Mouse (Mus musculus): ENCODE results near the gene Tmem56. TPM values are rescaled to one million over a fixed set of nuclear protein-coding genes. Genes with fewer than 3 reads are reported as not detected.
A peak's percentile ranks its signal among the peaks of the same experiment; 100 is the strongest.

Gene Tmem56
- total and polyA plus RNA-seq, 3 experiments = 0.68 to 2.9 (median 0.99) TPM

DNA sequence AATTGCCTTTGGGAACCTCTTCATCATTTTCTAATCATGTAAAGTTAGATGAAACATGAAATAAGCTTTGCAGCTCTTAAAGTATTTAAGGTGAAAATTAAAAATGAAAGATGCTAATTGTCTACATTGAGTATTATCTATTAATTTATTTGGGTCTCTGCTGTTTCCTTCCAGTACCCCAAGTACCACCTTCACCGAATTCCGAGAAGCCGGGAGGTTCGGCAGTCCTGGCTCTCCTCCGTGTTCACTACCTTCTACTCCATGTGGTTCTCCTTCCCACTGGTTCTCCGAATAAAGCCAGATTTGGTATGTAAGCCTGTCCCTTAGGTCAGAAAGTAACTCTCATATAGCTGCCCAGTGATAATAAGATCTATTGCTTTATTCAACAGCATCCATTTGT is 37.0 kb upstream of the Tmem56 start:
- no peak overlapping the region for H3K27ac ChIP-seq
- intact Hi-C loops (cut with DNase I) = no loop called here
- no peak overlapping the region for H3K9ac ChIP-seq (ENCODE audit: low read depth, low read length)
- H3K4me1 ChIP-seq (ENCODE audit: control insufficient read depth, insufficient read depth, low read length) = no peaks in the 10 kb centered on the region
- DNase-seq = no peak
- WGBS = 93% methylated on average over 6 of the region's 6 CpGs
- no peaks in the 10 kb centered on the region for H3K79me2 ChIP-seq (replicated peaks; ENCODE audit: control insufficient read depth, insufficient read depth, low read length)
- no peak overlapping the region for H3K4me3 ChIP-seq
- H3K27me3 ChIP-seq (ENCODE audit: control insufficient read depth, insufficient read depth, low read length) = no peaks in the 10 kb centered on the region
- no peak for TF ChIP-seq CTCF (IDR thresholded peaks at IDR 0.05)
- TF ChIP-seq POLR2A (IDR thresholded peaks at IDR 0.05; ENCODE audit: insufficient read depth, low read depth, low read length) = no peak
- no peak for TF ChIP-seq EP300 (IDR thresholded peaks at IDR 0.05; ENCODE audit: insufficient read depth, low read depth, low read length)
- H3K36me3 ChIP-seq (ENCODE audit: control insufficient read depth, insufficient read depth, low read length) = no peaks in the 10 kb centered on the region

DNA sequence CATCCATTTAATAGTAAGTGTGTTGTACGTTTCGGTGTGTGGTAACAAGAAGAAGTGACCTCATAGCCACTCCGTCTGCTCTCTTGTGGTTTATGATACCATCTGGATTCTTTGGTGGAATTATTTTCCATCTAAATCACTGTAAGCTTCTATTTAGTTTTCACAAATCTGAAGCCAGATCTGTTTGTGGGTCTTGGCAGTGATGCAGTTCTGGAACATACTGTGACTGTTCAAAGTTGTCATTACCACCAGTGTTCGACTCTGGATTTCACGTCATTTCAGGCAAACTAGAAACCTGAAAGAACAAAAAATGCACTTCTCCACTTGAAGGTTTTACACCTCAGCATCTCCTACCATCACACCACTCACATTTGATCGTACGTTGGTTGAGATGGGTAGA is 32.6 kb upstream of the Tmem56 start:
- 94% methylated on average over 7 of the region's 7 CpGs for WGBS
- Histone ChIP-seq H3K79me2 (replicated peaks; ENCODE audit: control insufficient read depth, insufficient read depth, low read length) (no peaks in the 10 kb centered on the region), H3K4me1 (ENCODE audit: control insufficient read depth, insufficient read depth, low read length) (no peaks in the 10 kb centered on the region), H3K27ac (no peak overlapping the region), H3K27me3 (ENCODE audit: control insufficient read depth, insufficient read depth, low read length) (no peaks in the 10 kb centered on the region), H3K4me3 (no peak overlapping the region), H3K36me3 (ENCODE audit: control insufficient read depth, insufficient read depth, low read length) (no peaks in the 10 kb centered on the region), H3K9ac (ENCODE audit: low read depth, low read length) (no peak overlapping the region)
- TF ChIP-seq EP300 (IDR thresholded peaks at IDR 0.05; ENCODE audit: insufficient read depth, low read depth, low read length) (no peak), CTCF (IDR thresholded peaks at IDR 0.05) (no peak), POLR2A (IDR thresholded peaks at IDR 0.05; ENCODE audit: insufficient read depth, low read depth, low read length) (no peak)
- intact Hi-C loops (cut with DNase I) = no loop called here
- no peak for DNase-seq

- intact Hi-C loops (cut with DNase I) = no loop called here
- Histone ChIP-seq H3K27me3 (ENCODE audit: control insufficient read depth, insufficient read depth, low read length) (no peaks in the 10 kb centered on the region), H3K79me2 (replicated peaks; ENCODE audit: control insufficient read depth, insufficient read depth, low read length) (no peaks in the 10 kb centered on the region), H3K9ac (ENCODE audit: low read depth, low read length) (no peak overlapping the region), H3K36me3 (ENCODE audit: control insufficient read depth, insufficient read depth, low read length) (no peaks in the 10 kb centered on the region), H3K4me3 (no peak overlapping the region), H3K4me1 (ENCODE audit: control insufficient read depth, insufficient read depth, low read length) (no peaks in the 10 kb centered on the region), H3K27ac (no peak overlapping the region)
- 83% methylated on average over 6 of the region's 6 CpGs for WGBS
- no peak for DNase-seq
- TF ChIP-seq EP300 (IDR thresholded peaks at IDR 0.05; ENCODE audit: insufficient read depth, low read depth, low read length) (no peak), POLR2A (IDR thresholded peaks at IDR 0.05; ENCODE audit: insufficient read depth, low read depth, low read length) (no peak), CTCF (IDR thresholded peaks at IDR 0.05) (no peak)
Measured at GRCm38 (mm10) chr3:121314149-121314548, 31.3 kb upstream of the Tmem56 start.

DNA sequence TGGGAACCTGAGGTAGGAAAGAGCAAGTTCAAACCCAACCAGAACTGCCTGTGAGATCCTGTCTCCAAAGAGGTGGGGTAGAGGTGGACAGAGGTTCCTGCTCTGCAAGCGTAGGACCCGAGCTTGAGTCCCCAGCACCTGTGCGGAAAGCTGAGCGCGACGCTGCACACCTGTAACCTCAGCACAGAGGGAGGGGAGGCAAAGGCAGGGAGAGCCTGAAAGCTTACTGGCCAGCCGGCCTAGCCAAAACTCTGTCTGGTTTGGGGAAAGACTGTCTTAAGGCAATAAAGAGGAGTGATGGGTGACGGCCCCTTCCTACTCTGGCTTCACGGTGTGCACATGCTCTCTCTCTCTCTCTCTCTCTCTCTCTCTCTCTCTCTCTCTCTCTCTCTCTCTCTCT is 30.1 kb upstream of the Tmem56 start:
- DNase-seq = no peak
- WGBS = 87% methylated on average over 9 of the region's 9 CpGs
- no peaks in the 10 kb centered on the region for H3K4me1 ChIP-seq (ENCODE audit: control insufficient read depth, insufficient read depth, low read length)
- no peak for TF ChIP-seq POLR2A (IDR thresholded peaks at IDR 0.05; ENCODE audit: insufficient read depth, low read depth, low read length)
- no peak for TF ChIP-seq EP300 (IDR thresholded peaks at IDR 0.05; ENCODE audit: insufficient read depth, low read depth, low read length)
- TF ChIP-seq CTCF (IDR thresholded peaks at IDR 0.05) = no peak
- no peaks in the 10 kb centered on the region for H3K36me3 ChIP-seq (ENCODE audit: control insufficient read depth, insufficient read depth, low read length)
- intact Hi-C loops (cut with DNase I) = no loop called here
- H3K27me3 ChIP-seq (ENCODE audit: control insufficient read depth, insufficient read depth, low read length) = no peaks in the 10 kb centered on the region
- no peaks in the 10 kb centered on the region for H3K79me2 ChIP-seq (replicated peaks; ENCODE audit: control insufficient read depth, insufficient read depth, low read length)
- H3K27ac ChIP-seq = no peak overlapping the region
- no peak overlapping the region for H3K4me3 ChIP-seq
- H3K9ac ChIP-seq (ENCODE audit: low read depth, low read length) = no peak overlapping the region

DNA sequence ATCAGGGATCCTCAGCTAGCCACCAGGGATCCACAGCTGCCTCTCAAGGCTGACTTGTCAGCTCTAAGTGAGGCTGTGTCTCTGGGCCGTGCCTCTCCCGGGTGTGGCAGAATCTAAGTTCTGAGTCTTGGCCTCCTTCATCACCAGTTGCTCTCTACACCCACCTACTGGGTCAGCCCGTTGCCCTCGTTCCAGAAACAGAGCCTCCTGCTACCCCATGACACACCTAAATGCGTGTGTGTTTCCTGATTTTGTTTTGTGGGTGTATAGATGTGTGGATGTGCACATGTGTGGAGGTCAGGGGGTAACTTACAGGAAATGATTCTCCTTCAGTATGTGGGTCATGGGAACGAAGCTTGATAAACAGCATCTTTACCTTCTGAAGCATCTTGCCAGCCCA is 29.5 kb upstream of the Tmem56 start:
- Histone ChIP-seq H3K4me1 (ENCODE audit: control insufficient read depth, insufficient read depth, low read length) (0 out of 2 replicates have a peak, but pooled peaks cover 1% of the 10 kb centered on the region), H3K36me3 (ENCODE audit: control insufficient read depth, insufficient read depth, low read length) (no peaks in the 10 kb centered on the region), H3K27me3 (ENCODE audit: control insufficient read depth, insufficient read depth, low read length) (no peaks in the 10 kb centered on the region), H3K4me3 (no peak overlapping the region), H3K79me2 (replicated peaks; ENCODE audit: control insufficient read depth, insufficient read depth, low read length) (no peaks in the 10 kb centered on the region), H3K9ac (ENCODE audit: low read depth, low read length) (no peak overlapping the region), H3K27ac (no peak overlapping the region)
- 69% methylated on average over 6 of the region's 6 CpGs for WGBS
- TF ChIP-seq EP300 (IDR thresholded peaks at IDR 0.05; ENCODE audit: insufficient read depth, low read depth, low read length) = no peak
- no peak for TF ChIP-seq CTCF (IDR thresholded peaks at IDR 0.05)
- no peak for TF ChIP-seq POLR2A (IDR thresholded peaks at IDR 0.05; ENCODE audit: insufficient read depth, low read depth, low read length)
- intact Hi-C loops (cut with DNase I) = no loop called here
- no peak for DNase-seq

DNA sequence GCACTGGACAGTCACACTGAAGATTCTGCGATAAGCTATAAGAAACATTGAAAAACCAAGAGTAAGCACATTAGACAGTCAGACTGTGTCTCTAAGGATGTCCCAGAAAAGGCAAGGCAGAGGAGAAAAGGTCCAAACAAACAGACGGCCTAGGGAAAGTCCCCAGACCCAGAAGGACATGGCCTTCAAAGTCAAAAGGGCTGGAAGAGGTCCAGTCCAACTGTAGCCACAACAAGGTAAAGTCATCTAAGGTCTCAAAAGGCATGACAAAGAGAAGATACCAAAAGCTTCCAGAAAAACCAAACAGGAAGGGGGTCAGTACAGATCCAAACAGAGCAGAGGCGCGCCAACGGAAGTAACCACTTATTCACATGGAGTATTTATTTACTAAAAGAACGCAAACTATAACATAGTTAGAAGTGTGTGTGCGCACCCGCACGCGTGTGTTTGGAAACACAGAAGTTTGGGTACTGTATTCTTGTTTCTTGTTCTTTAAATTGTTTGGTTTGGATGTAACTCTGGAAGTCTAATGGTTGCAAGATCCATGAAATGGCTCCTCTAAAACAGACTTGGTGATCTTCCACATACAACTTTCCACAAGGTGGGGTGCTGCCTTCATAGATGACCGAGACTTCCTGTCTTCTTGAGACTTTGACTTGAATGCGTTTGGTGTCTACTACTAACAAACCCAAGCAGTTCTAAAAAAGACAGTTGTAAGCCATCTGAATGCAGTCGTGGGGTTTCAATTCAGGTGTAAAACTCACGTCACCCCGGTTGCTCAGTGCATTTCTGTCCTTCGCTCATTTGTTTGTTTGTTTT is 27.2 kb upstream of the Tmem56 start:
- Histone ChIP-seq H3K4me1 (ENCODE audit: control insufficient read depth, insufficient read depth, low read length) (0 out of 2 replicates have a peak, but pooled peaks cover 1% of the 10 kb centered on the region), H3K27me3 (ENCODE audit: control insufficient read depth, insufficient read depth, low read length) (no peaks in the 10 kb centered on the region), H3K36me3 (ENCODE audit: control insufficient read depth, insufficient read depth, low read length) (no peaks in the 10 kb centered on the region), H3K9ac (ENCODE audit: low read depth, low read length) (no peak overlapping the region), H3K4me3 (no peak overlapping the region), H3K79me2 (replicated peaks; ENCODE audit: control insufficient read depth, insufficient read depth, low read length) (no peaks in the 10 kb centered on the region), H3K27ac (no peak overlapping the region)
- TF ChIP-seq EP300 (IDR thresholded peaks at IDR 0.05; ENCODE audit: insufficient read depth, low read depth, low read length) (no peak), CTCF (IDR thresholded peaks at IDR 0.05) (peak; percentile 23; the same call in 1 of the 2 replicates), POLR2A (IDR thresholded peaks at IDR 0.05; ENCODE audit: insufficient read depth, low read depth, low read length) (no peak)
- DNase-seq = no peak
- 81% methylated on average over 16 of the region's 16 CpGs for WGBS
- intact Hi-C loops (cut with DNase I) = loop anchor here (5.0 kb wide), 2 partner anchors 117 to 427 kb away; partner anchors contain the start of gene Cnn3
